Mouse (Mus musculus): ENCODE data around the gene Rtl5. TPM values are rescaled to one million over a fixed set of nuclear protein-coding genes. Genes with fewer than 3 reads are reported as not detected.

The Rtl5 gene
- polyA plus RNA-seq, 1 experiment = 27.0 TPM

GRCm38 (mm10) chrX:102067118-102067517 is 4.0 kb downstream of the Rtl5 start:
- no peak; the same call in 1 of the 2 replicates for TF ChIP-seq CTCF (IDR thresholded peaks at IDR 0.05; ENCODE audit: low read depth, low read length)
- TF ChIP-seq POLR2A (IDR thresholded peaks at IDR 0.05; ENCODE audit: borderline replicate concordance, low read depth, low read length) = no peak
- Histone ChIP-seq H3K27ac (ENCODE audit: insufficient read depth, low read depth, low read length) (no peak overlapping the region), H3K4me1 (ENCODE audit: control insufficient read depth, insufficient read depth, low read length) (peaks cover 22% of the 10 kb centered on the region), H3K4me3 (ENCODE audit: insufficient read depth, low read length) (no peak overlapping the region)

- Histone ChIP-seq H3K4me3 (ENCODE audit: insufficient read depth, low read length) (no peak overlapping the region), H3K27ac (ENCODE audit: insufficient read depth, low read depth, low read length) (no peak overlapping the region), H3K4me1 (ENCODE audit: control insufficient read depth, insufficient read depth, low read length) (peaks cover 17% of the 10 kb centered on the region)
- TF ChIP-seq CTCF (IDR thresholded peaks at IDR 0.05; ENCODE audit: low read depth, low read length) (peak; percentile 40; the same call in 1 of the 2 replicates), POLR2A (IDR thresholded peaks at IDR 0.05; ENCODE audit: borderline replicate concordance, low read depth, low read length) (no peak)
Observed at GRCm38 (mm10) chrX:102066134-102066533, 5.0 kb downstream of the Rtl5 start.

GRCm38 (mm10) chrX:102065213-102065775 is 5.8 kb downstream of the Rtl5 start:
- peaks cover 20% of the 10 kb centered on the region for H3K4me1 ChIP-seq (ENCODE audit: control insufficient read depth, insufficient read depth, low read length)
- H3K4me3 ChIP-seq (ENCODE audit: insufficient read depth, low read length) = peak overlapping the region; percentile 28
- peak overlapping the region; percentile 8; the same call in 1 of the 2 replicates for H3K27ac ChIP-seq (ENCODE audit: insufficient read depth, low read depth, low read length)
- TF ChIP-seq POLR2A (IDR thresholded peaks at IDR 0.05; ENCODE audit: borderline replicate concordance, low read depth, low read length) (no peak), CTCF (IDR thresholded peaks at IDR 0.05; ENCODE audit: low read depth, low read length) (no peak)

GRCm38 (mm10) chrX:102064062-102064461 is 7.0 kb downstream of the Rtl5 start:
- Histone ChIP-seq H3K4me3 (ENCODE audit: insufficient read depth, low read length) (no peak overlapping the region), H3K27ac (ENCODE audit: insufficient read depth, low read depth, low read length) (no peak overlapping the region), H3K4me1 (ENCODE audit: control insufficient read depth, insufficient read depth, low read length) (peaks cover 22% of the 10 kb centered on the region)
- no peak for TF ChIP-seq POLR2A (IDR thresholded peaks at IDR 0.05; ENCODE audit: borderline replicate concordance, low read depth, low read length)
- no peak for TF ChIP-seq CTCF (IDR thresholded peaks at IDR 0.05; ENCODE audit: low read depth, low read length)

- H3K27ac ChIP-seq (ENCODE audit: insufficient read depth, low read depth, low read length) = no peak overlapping the region
- peaks cover 18% of the 10 kb centered on the region for H3K4me1 ChIP-seq (ENCODE audit: control insufficient read depth, insufficient read depth, low read length)
- TF ChIP-seq POLR2A (IDR thresholded peaks at IDR 0.05; ENCODE audit: borderline replicate concordance, low read depth, low read length) (no peak), CTCF (IDR thresholded peaks at IDR 0.05; ENCODE audit: low read depth, low read length) (no peak)
Observed at GRCm38 (mm10) chrX:102060891-102061290, 10.2 kb downstream of the Rtl5 start.

GRCm38 (mm10) chrX:102060243-102060642 is 10.9 kb downstream of the Rtl5 start:
- TF ChIP-seq POLR2A (IDR thresholded peaks at IDR 0.05; ENCODE audit: borderline replicate concordance, low read depth, low read length) (no peak), CTCF (IDR thresholded peaks at IDR 0.05; ENCODE audit: low read depth, low read length) (no peak)
- H3K27ac ChIP-seq (ENCODE audit: insufficient read depth, low read depth, low read length) = no peak overlapping the region
- no peak overlapping the region for H3K4me3 ChIP-seq (ENCODE audit: insufficient read depth, low read length)
- H3K4me1 ChIP-seq (ENCODE audit: control insufficient read depth, insufficient read depth, low read length) = peaks cover 18% of the 10 kb centered on the region

More at GRCm38 (mm10) chrX:102060891-102061290, 10.2 kb downstream of the Rtl5 start:
- H3K4me3 ChIP-seq (ENCODE audit: insufficient read depth, low read length) = no peak overlapping the region

- no peak overlapping the region for H3K4me3 ChIP-seq (ENCODE audit: insufficient read depth, low read length)
- no peak for TF ChIP-seq POLR2A (IDR thresholded peaks at IDR 0.05; ENCODE audit: borderline replicate concordance, low read depth, low read length)
- no peak for TF ChIP-seq CTCF (IDR thresholded peaks at IDR 0.05; ENCODE audit: low read depth, low read length)
- H3K27ac ChIP-seq (ENCODE audit: insufficient read depth, low read depth, low read length) = no peak overlapping the region
- H3K4me1 ChIP-seq (ENCODE audit: control insufficient read depth, insufficient read depth, low read length) = peaks cover 12% of the 10 kb centered on the region
Observed at GRCm38 (mm10) chrX:102059437-102059836, 11.7 kb downstream of the Rtl5 start.

- H3K4me3 ChIP-seq (ENCODE audit: insufficient read depth, low read length) = no peak overlapping the region
- TF ChIP-seq POLR2A (IDR thresholded peaks at IDR 0.05; ENCODE audit: borderline replicate concordance, low read depth, low read length) (no peak), CTCF (IDR thresholded peaks at IDR 0.05; ENCODE audit: low read depth, low read length) (no peak)
- no peak overlapping the region for H3K27ac ChIP-seq (ENCODE audit: insufficient read depth, low read depth, low read length)
- peaks cover 9% of the 10 kb centered on the region for H3K4me1 ChIP-seq (ENCODE audit: control insufficient read depth, insufficient read depth, low read length)
Observed at GRCm38 (mm10) chrX:102054009-102054408, 17.1 kb downstream of the Rtl5 start.

GRCm38 (mm10) chrX:102053371-102053770 is 17.7 kb downstream of the Rtl5 start:
- no peak for TF ChIP-seq CTCF (IDR thresholded peaks at IDR 0.05; ENCODE audit: low read depth, low read length)
- no peak for TF ChIP-seq POLR2A (IDR thresholded peaks at IDR 0.05; ENCODE audit: borderline replicate concordance, low read depth, low read length)
- H3K4me3 ChIP-seq (ENCODE audit: insufficient read depth, low read length) = no peak overlapping the region
- no peak overlapping the region for H3K27ac ChIP-seq (ENCODE audit: insufficient read depth, low read depth, low read length)
- H3K4me1 ChIP-seq (ENCODE audit: control insufficient read depth, insufficient read depth, low read length) = peaks cover 9% of the 10 kb centered on the region

- TF ChIP-seq POLR2A (IDR thresholded peaks at IDR 0.05; ENCODE audit: borderline replicate concordance, low read depth, low read length) (no peak), CTCF (IDR thresholded peaks at IDR 0.05; ENCODE audit: low read depth, low read length) (no peak)
- Histone ChIP-seq H3K27ac (ENCODE audit: insufficient read depth, low read depth, low read length) (no peak overlapping the region), H3K4me3 (ENCODE audit: insufficient read depth, low read length) (no peak overlapping the region)
Observed at GRCm38 (mm10) chrX:102051225-102051624, 19.9 kb downstream of the Rtl5 start.

More at GRCm38 (mm10) chrX:102051225-102051624, 19.9 kb downstream of the Rtl5 start:
- peaks cover 9% of the 10 kb centered on the region for H3K4me1 ChIP-seq (ENCODE audit: control insufficient read depth, insufficient read depth, low read length)

All from bone marrow macrophage, adult 2 months (primary cell).